ENCODE assay signal across 8 mouse cellular contexts in genomic region chr10:99615779-99616178, GRCm38 (mm10).
DNase-seq lines count a peak whose midpoint lies in the region; ATAC-seq and TF ChIP-seq lines count a peak whose summit lies in the region.

No protein-coding gene starts in this region.

- no peak overlapping the region for H3K9ac ChIP-seq in kidney, embryonic 16.5 days (replicated peaks; ENCODE audit: low read length)
- H3K9ac ChIP-seq in kidney, embryonic 14.5 days (ENCODE audit: low read depth, low read length): no peak overlapping the region
- no peak overlapping the region for H3K9ac ChIP-seq in limb, embryonic 14.5 days (ENCODE audit: low read depth, low read length, severe bottlenecking)
- no peak overlapping the region for H3K9ac ChIP-seq in stomach, embryonic 14.5 days (replicated peaks; ENCODE audit: low read depth, low read length)

- no peak overlapping the region for H3K4me2 ChIP-seq in kidney, embryonic 16.5 days (replicated peaks; ENCODE audit: low read depth, low read length)
- no peak overlapping the region for H3K4me2 ChIP-seq in kidney, embryonic 14.5 days (replicated peaks; ENCODE audit: low read depth, low read length)
- H3K4me2 ChIP-seq in limb, embryonic 14.5 days (replicated peaks; ENCODE audit: low read depth, low read length, severe bottlenecking): no peak overlapping the region
- H3K4me2 ChIP-seq in stomach, embryonic 14.5 days (replicated peaks; ENCODE audit: low read depth, low read length): no peak overlapping the region

- H3K27ac ChIP-seq in kidney, embryonic 16.5 days (ENCODE audit: low read length): no peak overlapping the region
- H3K27ac ChIP-seq in kidney, embryonic 14.5 days (ENCODE audit: low read depth, low read length): no peak overlapping the region
- H3K27ac ChIP-seq in limb, embryonic 14.5 days (replicated peaks; ENCODE audit: low read depth, low read length): no peak overlapping the region
- H3K27ac ChIP-seq in stomach, embryonic 14.5 days (ENCODE audit: low read length): no peak overlapping the region

- H3K4me3 ChIP-seq in kidney, embryonic 16.5 days (ENCODE audit: low read length): no peak overlapping the region
- H3K4me3 ChIP-seq in kidney, embryonic 14.5 days (ENCODE audit: low read length): no peak overlapping the region
- no peak overlapping the region for H3K4me3 ChIP-seq in limb, embryonic 14.5 days (replicated peaks; ENCODE audit: low read length)
- no peak overlapping the region for H3K4me3 ChIP-seq in stomach, embryonic 14.5 days (ENCODE audit: low read depth, low read length)

- peak; percentile 63 for DNase-seq in kidney, adult 11 months
- DNase-seq in cerebellum, postnatal 4 days (ENCODE audit: low spot score in 2 of 2): peak; percentile 76 to 90
- peak; percentile 86 for DNase-seq in gastrocnemius, postnatal 10 days
- peak; percentile 90 for DNase-seq in limb, embryonic 14.5 days (ENCODE audit: low spot score)
- DNase-seq in neural tube, embryonic 10.5 days (ENCODE audit: extremely low spot score, low spot score): peak; percentile 86

- H3K36me3 ChIP-seq in kidney, embryonic 16.5 days (ENCODE audit: insufficient read depth, low read length): no peaks in the 10 kb centered on the region
- no peaks in the 10 kb centered on the region for H3K36me3 ChIP-seq in kidney, embryonic 14.5 days (ENCODE audit: control insufficient read depth, insufficient read depth, low read length)
- H3K36me3 ChIP-seq in limb, embryonic 14.5 days (ENCODE audit: control insufficient read depth, insufficient read depth, low read length): no peaks in the 10 kb centered on the region
- H3K36me3 ChIP-seq in stomach, embryonic 14.5 days (ENCODE audit: control insufficient read depth, insufficient read depth, low read length): no peaks in the 10 kb centered on the region

- peaks cover 3% of the 10 kb centered on the region; the same call in 1 of the 2 replicates for H3K4me1 ChIP-seq in kidney, embryonic 16.5 days (ENCODE audit: insufficient read depth, low read length)
- H3K4me1 ChIP-seq in kidney, embryonic 14.5 days (ENCODE audit: control insufficient read depth, insufficient read depth, low read length): no peaks in the 10 kb centered on the region
- no peaks in the 10 kb centered on the region for H3K4me1 ChIP-seq in limb, embryonic 14.5 days (ENCODE audit: control insufficient read depth, insufficient read depth, low read length)
- no peaks in the 10 kb centered on the region for H3K4me1 ChIP-seq in stomach, embryonic 14.5 days (ENCODE audit: control insufficient read depth, insufficient read depth, low read length)

- no peaks in the 10 kb centered on the region for H3K27me3 ChIP-seq in kidney, embryonic 16.5 days (ENCODE audit: insufficient read depth, low read length)
- no peaks in the 10 kb centered on the region for H3K27me3 ChIP-seq in kidney, embryonic 14.5 days (ENCODE audit: control insufficient read depth, insufficient read depth, low read length)
- no peaks in the 10 kb centered on the region for H3K27me3 ChIP-seq in limb, embryonic 14.5 days (ENCODE audit: control insufficient read depth, insufficient read depth, low read length)
- H3K27me3 ChIP-seq in stomach, embryonic 14.5 days (ENCODE audit: control insufficient read depth, insufficient read depth, low read length): no peaks in the 10 kb centered on the region

- WGBS in kidney, embryonic 16.5 days: 6% methylated on average over 6 of the region's 6 CpGs
- WGBS in kidney, embryonic 14.5 days: 8% methylated on average over 6 of the region's 6 CpGs
- WGBS in limb, embryonic 14.5 days: 8% methylated on average over 6 of the region's 6 CpGs
- 18% methylated on average over 6 of the region's 6 CpGs for WGBS in stomach, embryonic 14.5 days

- H3K9me3 ChIP-seq in kidney, embryonic 16.5 days (ENCODE audit: low read length): peaks cover 6% of the 10 kb centered on the region; the same call in 1 of the 2 replicates
- peaks cover 3% of the 10 kb centered on the region; the same call in 1 of the 2 replicates for H3K9me3 ChIP-seq in kidney, embryonic 14.5 days (ENCODE audit: control insufficient read depth, low read length)
- no peaks in the 10 kb centered on the region for H3K9me3 ChIP-seq in limb, embryonic 14.5 days (ENCODE audit: control insufficient read depth, low read length)
- H3K9me3 ChIP-seq in stomach, embryonic 14.5 days (ENCODE audit: control insufficient read depth, low read depth, low read length): peaks cover 3% of the 10 kb centered on the region; the same call in 1 of the 2 replicates

- TF ChIP-seq POLR2A in limb, embryonic 14.5 days (IDR thresholded peaks at IDR 0.05; ENCODE audit: borderline replicate concordance, extremely low read depth, insufficient read depth, insufficient read length): 0 out of 2 replicates have a peak, but pooled peaks have one; percentile 16

- ATAC-seq in kidney, embryonic 16.5 days (ENCODE audit: low FRiP score, low TSS enrichment): no peak; the same call in 1 of the 2 replicates
- ATAC-seq in kidney, embryonic 14.5 days (ENCODE audit: low FRiP score, low TSS enrichment): peak; percentile 54
- ATAC-seq in limb, embryonic 14.5 days (ENCODE audit: low FRiP score, low read depth): peak; percentile 67; the same call in 1 of the 2 replicates
- ATAC-seq in stomach, embryonic 14.5 days (ENCODE audit: insufficient number of reproducible peaks, insufficient read depth, low FRiP score, low read depth): peak; percentile 51
